Mouse (Mus musculus): Measurements from ENCODE around the gene Rab30.
A peak's percentile ranks its signal among the peaks of the same experiment; 100 is the strongest.
"Not testable (repeated sequence)": the region's sequence is repeated elsewhere in the genome, so short reads cannot be mapped to it uniquely, and the experiment has no call there.

Rab30 gene

DNA sequence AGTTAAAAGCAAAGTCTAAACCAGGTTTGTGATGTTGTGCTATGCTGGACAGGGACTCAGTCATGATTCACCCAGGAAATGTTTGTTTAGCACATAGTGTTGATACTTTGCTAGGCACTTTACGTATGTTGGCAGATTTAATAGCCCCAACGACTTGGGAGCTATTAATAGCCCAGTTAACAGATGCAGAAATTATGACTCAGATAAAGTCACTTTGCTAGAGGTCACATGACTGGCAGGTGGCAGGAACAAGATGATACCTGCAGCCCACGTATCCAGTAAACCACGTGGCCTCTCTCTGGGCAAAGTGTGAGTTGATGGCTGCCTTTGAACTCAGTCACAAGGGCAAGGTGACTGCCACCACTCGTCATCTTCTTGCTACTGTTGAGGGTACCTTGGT, 16.7 kb downstream of the Rab30 start:
- no peak for DNase-seq

DNA sequence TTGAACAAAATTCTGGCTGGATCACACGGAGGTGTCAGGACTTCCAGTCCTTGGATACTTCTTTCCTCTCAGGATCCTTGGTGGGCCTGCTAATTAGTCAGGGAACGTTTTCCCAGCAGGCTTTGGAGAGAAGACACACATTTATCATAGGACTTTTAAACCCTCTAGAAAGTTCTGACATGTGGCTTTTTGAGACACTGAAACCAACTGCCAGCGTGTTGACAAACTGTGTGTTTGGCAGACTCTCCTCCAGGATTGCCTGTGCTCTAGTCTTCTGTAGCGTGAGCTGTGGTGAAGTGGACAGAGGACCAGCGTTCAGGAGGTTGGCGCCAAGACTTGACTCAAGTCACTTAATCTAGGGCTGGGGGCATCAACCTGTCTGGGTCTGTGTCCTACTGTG, 19.2 kb downstream of the Rab30 start:
- no peak for DNase-seq

DNA sequence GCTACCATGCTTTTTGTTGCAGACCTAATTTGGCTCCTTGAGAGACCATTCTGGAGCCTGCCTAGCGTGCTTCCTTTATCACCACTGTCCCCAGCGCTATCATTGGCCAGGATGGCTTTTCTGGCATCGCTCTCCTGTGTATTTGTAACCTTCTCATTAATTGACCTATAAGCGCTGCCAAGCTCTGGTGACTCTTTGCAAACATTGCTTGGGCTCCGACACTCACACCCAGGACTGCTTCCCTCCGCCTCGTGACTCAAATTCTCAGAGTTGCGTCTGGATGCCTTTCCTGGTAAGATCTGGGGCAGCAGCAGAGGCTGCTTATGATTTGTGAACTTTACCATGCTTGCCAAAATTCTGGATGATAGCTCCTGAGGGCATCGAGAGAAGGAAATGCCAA, 19.8 kb downstream of the Rab30 start:
- no peak for DNase-seq

- no peak for DNase-seq
Measured at GRCm38 (mm10) chr7:92765426-92765825, 24.0 kb downstream of the Rab30 start.

DNA sequence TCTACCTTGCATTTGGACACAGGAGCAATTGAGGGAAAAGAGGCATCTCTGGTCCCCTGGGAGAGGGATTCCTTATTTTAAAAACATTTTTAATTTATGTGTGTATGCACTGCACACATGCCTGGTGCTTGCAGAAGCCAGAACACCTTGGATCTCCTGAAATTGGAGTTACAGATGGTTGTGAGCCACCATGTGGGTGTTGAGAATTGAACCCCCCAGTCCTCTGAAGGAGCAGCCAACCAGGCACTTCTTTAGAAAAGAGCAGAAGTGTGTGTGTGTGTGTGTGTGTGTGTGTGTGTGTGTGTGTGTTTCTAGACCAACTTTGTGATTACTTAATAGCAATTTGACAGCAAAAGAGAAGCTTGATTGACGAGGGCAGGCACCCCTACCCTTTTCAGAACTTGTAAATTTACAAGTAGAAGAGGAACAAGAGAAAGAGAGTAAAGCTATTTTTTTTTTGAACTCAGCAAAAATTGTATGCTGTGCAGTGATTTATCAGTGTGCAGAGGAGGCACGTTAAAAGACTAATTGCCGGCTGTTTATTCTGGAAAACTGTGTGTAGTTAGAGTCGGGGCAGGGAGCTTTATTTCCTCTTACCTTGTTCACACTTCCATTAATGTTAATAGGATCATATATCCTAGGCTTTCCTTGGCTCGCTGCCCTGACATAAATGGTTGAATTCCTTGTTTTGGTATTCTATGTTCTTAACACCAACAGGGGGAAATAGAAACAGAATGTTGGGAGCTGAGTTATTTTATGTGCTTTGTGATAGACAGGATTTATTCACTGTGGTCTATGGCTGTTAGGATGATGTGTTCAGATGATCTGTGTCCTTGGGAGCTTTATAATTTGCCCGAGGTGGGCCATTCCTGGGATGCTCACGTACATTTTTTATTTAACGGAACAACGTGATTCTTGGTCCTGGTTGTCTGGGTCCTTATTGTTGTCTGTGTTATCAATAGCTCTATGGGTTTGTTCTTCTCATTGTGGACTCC, 25.0 kb downstream of the Rab30 start:
- no peak for DNase-seq

GRCm38 (mm10) chr7:92768116-92768515, 26.7 kb downstream of the Rab30 start:
- not testable (repeated sequence) for DNase-seq

DNA sequence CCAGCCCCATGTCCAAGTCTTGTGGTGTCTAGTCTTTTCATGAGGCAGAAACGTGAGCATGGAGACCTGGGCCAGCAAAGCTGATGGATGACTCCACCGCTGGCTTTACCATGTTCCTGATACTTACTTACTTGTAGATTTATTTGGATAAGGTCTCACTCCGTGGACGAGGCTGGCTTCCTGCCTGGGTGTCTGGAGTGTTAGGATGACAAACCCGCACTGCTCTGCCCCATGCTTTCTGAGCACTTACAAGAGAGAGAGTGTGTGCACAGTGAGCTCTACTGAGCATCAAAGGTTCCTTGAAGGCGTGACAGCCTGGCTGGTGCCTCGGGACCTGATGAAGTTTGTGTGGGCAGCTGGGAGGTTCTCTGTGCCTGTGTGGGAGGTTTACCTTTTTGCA, 27.5 kb downstream of the Rab30 start:
- DNase-seq = no peak

DNA sequence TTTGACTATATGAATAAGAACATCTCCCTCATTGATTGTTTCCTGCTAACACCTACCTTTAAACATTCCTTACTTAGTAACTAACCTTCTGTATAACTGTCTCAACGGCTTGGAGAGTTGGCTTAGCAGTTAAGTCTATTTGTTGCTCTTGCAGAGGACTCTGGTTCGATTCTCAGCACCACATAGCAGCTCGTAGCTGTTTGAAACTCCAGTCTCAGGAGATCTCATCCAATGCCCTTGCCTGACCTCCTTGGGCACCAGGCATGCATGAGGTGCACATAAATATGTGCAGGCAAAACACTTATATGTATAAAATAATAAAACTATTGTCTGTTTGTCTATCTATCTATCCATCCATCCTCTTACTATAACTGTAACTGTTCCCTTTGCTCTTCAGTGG, 31.6 kb downstream of the Rab30 start:
- no peak for DNase-seq

GRCm38 (mm10) chr7:92773596-92773995, 32.2 kb downstream of the Rab30 start:
- DNase-seq = no peak

GRCm38 (mm10) chr7:92774741-92775140, 33.3 kb downstream of the Rab30 start:
- DNase-seq = no peak

DNA sequence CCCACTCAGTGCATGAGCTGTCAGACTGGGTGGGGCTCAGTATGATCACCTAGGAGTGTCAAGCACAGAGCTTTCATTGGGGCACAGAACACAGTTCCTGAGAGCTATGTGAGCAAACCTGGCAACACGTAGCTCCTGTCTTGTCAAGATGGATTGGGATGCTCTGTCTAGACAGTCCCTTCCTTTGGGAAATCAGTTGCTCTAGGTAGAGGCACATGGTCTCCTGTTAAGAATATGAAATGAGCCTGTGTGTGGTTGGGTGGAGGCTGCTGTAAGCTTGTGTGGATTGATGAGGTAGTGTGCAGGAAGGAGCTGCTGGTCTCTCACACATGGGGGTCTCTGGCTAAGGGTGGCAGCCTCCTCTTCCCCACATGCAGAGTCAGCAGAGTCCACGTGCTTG, 34.3 kb downstream of the Rab30 start:
- DNase-seq = no peak

DNA sequence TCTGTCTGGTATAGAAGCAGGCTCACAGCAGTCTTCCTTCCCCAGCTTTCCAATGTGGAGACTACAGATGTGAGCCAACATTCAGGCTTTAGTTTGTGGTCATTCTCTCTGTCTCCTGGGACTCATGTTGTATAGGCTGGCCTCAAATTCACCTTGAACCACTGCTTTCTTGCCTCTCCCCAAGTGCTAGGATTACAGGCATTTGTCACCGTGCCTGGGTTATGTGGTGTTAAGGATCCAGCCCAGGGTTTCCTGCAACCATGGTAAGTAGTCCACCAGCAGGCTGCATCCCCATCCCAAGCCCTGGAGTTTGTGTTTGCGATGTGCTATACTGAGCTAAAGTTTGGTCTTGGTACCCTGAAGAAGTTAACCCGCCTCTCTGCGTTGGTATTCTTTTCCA, 35.2 kb downstream of the Rab30 start:
- DNase-seq = no peak

GRCm38 (mm10) chr7:92777108-92777973, 35.9 kb downstream of the Rab30 start:
- peak; percentile 46 to 53 for DNase-seq

GRCm38 (mm10) chr7:92779058-92779457, 37.7 kb downstream of the Rab30 start:
- no peak for DNase-seq

DNA sequence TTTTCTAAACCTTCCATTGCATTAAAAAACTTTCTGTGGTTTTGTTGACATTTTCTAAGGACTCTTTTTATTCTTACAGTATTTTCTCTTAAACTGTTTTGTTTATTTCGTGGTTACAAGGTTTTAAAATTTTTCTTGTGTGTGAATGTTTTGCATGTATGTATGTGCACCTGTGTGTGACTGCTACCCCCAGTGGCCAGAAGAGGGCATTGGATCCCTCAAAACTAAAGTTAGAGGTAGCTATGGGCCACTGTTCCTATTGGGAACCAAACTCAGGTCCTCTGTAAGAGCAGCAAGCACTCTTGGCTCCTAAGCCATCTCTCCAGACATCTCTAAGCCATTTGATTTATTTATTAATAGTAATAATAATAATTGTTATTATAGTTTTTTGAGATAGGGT, 40.0 kb downstream of the Rab30 start:
- no peak for DNase-seq

GRCm38 (mm10) chr7:92781948-92782347, 40.5 kb downstream of the Rab30 start:
- DNase-seq = no peak

- no peak for DNase-seq
Measured at GRCm38 (mm10) chr7:92782511-92782910, 41.1 kb downstream of the Rab30 start.

DNA sequence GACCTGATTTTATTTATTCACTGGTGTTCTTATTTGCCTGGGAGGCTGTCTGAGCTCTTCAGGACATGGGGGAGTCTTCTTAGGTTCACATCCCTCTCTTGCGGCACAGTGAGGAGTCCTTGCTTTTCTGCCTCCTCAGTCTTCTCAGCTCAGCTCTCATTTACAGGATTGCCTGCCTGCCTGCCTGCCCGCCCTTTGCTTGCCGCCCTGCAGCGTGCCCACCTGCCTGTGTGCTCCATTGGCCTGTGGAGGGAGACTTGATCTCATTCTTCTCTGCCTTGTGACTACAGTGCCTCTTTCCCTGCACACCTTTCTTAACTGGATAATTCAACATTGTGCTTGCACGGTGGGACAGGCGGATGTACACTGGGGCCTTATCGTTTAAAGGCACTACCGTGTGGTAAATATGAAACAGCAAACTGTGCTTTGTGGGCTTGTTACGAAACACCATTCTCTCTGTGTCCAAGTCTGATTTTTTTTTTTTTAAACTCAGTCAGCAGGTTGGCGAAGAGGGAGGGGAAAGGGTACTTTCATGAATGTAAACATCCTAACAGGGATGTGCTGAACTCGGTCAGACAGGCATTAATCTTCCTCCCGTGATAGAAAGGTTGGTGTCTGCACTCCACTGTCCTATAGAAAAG, 41.9 kb downstream of the Rab30 start:
- no peak for DNase-seq

DNA sequence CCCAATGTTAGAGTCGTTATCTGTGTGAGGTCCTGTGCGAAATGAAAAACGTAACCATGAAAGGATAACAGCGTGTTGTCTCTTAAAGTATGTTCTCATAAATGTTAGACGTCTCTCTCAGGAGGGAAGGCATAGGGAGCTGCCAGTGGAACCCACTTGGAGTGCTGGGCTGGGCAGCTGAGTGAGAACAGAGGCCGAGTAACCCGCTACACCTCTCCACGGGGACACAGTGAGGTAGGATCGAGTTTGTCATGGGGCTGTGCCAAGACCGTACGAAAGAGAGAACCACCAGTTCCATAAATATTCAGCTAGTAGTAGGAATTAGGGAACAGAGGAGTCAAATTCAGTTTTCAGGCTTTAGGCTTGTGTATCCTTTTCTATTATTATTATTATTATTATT, 42.5 kb downstream of the Rab30 start:
- no peak for DNase-seq

- no peak for DNase-seq
Measured at GRCm38 (mm10) chr7:92795749-92796148, 54.3 kb downstream of the Rab30 start.

- no peak for DNase-seq
Measured at GRCm38 (mm10) chr7:92796813-92797212, 55.4 kb downstream of the Rab30 start.

DNA sequence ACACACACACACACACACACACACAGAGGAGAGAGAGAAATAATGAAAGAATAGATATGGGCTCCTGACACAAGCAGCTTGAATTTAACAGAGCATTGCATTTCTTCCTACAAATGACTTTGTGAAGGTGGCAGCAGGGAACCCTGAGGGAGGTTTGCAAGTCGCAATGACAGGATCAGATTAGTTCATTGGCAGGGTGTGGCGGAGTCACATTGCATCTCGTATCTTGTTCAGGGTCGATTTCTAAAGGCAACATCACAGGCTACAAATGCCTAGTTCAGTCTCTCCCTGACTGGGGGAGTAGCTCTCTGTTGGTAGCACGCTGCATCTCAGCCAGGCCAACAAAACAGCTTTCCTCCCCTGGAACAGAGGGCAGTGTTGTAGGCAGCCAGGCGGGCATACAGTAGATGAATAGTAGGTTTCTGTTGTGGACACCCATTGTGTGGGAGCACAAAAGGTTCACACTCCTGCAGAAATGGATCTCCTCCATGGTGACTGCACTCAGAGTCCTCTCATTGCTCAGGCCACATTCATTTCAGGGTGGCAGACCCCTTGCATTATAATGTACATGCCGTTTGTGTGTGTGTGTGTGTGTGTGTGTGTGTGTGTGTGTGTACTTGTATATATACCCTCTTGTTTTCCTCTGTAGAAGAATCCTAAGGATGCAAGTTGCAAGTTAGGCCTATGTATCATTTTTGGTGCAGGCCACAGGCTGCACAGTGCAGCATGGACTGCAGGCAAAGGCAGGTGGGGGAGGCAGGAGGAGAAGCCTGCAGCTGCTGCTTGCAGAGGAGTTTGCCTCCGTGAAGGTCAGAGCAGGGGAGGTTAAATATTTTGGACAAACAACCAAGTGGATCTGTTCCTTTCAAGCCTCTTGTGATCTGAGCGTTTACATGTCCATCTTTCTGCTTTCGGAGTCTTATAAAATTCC, 58.5 kb downstream of the Rab30 start:
- no peak for DNase-seq

Measured in lung, adult 18-20 months (tissue).